Mouse (Mus musculus): Measurements from ENCODE around the gene Fgf2.

Gene Fgf2

DNA sequence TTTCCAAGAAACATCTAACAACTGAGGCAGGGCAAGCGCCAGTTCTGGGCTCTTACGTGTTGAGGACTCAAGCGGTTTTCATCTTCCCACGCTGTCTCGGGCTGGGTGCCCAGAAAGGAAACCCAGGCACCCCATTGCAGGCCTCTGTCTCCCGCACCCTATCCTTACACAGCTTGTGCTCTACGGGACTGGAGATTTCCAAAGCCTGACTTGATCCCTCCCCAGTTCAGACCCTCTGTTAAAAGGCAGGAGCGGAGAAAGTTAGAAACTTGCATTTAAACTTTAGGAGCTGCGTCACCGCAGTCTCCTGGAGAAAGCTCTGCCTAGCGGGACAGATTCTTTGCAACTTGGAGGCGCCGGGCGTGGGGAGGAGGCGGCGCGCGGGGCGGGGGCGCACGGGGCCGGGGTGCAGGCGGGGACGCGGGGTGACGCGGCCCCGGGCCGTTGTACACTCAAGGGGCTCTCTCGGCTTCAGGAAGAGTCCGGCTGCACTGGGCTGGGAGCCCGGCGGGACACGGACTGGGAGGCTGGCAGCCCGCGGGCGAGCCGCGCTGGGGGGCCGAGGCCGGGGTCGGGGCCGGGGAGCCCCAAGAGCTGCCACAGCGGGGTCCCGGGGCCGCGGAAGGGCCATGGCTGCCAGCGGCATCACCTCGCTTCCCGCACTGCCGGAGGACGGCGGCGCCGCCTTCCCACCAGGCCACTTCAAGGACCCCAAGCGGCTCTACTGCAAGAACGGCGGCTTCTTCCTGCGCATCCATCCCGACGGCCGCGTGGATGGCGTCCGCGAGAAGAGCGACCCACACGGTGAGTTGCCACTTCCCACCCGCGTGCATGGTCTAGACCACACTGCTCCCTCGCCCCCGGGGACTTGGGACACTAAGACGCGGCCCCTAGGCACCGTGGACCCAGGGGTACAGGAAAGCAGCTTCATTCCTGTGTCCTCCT lies at the start of gene Fgf2:
Fgf2 (plus strand) TSS at position 126 of the 945 bp plus-strand sequence.
- no peak for DNase-seq (ENCODE audit: low read depth in 2 of 2, low spot score in 2 of 2)

DNA sequence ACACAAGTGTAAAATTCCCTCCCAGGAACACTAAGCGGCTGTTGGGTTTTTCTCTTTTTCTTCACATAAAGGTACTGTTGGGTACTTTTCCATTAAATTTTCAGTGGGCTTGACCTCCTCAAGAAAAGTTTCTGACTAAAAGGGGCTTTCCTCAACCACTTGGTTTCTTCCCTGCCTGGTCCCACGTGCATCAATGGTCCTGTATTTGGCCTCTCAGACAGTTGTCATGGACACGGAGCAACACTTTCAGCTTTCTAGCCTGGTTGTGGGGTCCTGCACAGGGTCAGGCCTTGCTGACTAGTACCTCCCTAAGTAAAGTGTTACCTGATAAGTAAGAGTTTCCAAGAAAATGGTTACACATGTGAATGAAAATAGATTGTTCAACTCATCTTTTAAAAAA lies 48.7 kb upstream of the Fgf2 start:
- DNase-seq (ENCODE audit: low read depth in 2 of 2, low spot score in 2 of 2), result no peak

DNA sequence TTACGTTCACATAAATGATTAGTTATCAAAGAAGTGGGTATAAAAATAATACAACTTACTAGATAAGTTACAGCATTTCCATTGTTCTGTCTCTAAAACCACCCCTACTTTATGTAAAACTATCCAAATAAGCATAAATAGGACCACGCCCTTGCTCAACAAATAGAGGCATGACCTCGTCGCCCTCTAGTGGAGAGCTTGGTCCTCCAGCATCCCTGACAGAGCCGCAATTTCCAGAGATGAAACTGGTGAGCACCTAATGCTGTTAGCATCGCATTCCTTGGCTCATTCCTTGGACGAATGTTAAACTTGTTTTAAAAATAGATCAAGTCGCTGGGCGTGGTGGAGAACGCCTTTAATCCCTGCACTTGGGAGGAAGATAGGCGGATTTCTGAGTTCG lies 45.5 kb upstream of the Fgf2 start:
- peak; percentile 32 to 55 for DNase-seq (ENCODE audit: low read depth in 2 of 2, low spot score in 2 of 2)

DNA sequence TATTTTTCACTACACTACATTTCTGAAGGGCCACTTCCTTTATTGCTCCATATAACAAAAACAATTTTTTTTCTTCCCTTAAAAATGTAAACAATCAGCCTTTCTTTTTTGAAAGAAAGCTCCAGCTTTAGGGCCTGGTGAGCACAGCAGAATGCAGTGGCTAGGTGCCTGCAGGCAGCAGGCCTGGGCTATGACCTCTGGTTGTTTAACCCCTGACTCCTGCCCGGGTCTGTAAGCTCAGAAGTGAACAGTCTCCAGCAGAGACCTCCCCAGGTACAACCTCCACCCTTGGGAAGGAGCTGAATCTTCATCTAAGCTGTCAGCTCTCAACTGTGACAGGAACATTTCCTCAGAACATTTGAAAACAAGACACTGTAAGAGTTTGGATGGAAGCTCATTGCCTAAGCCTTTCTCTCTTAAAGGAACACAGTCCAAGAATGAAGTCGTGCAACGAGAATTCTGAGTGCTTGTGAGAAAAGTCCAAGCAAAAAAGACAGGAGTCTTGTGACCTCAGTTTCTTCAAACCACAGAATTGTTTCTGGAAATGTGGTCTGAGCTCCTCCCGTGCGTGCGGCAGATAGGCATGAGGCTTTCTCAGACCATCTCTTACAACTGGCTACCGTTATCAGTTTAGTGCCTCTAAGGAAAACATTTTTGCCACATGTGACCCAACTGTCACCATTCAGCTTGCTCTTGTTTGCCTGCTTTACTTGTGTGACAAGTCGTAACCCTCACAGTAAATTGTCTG lies 44.6 kb upstream of the Fgf2 start:
- DNase-seq (ENCODE audit: low read depth in 2 of 2, low spot score in 2 of 2), result no peak

DNA sequence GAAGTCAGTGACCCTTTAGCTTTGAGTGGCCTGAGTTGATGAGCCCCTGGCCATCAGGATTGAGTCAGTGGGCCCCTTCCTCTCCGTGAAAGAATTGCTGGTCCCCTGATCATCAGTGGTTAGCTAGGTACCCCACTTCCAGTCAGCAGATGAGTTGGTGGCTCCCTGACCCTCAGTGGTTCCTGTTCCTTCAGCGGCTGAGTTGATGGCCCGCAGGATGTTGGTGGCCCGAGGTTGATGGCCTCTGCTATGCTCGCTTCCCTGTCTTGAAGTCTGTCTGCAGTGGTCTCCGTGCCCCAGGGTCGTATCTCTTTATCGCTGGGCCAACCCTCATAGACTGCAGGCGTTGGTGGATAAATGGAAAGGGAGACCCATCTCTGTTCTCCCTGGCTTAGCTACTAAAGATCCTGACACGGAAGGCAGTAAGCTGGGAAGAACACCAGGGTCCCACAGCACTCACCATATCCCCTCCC lies 36.2 kb upstream of the Fgf2 start:
- DNase-seq (ENCODE audit: low read depth in 2 of 2, low spot score in 2 of 2), result no peak

- peak; percentile 87 to 94 for DNase-seq (ENCODE audit: low read depth in 2 of 2, low spot score in 2 of 2)
Observed at GRCm38 (mm10) chr3:37312370-37312941, 35.7 kb upstream of the Fgf2 start, which contains the start of the genes Bbs12 and Cetn4. Gene Bbs12 (plus strand): TSS chr3:37312554. Gene Cetn4 (minus strand): TSS chr3:37312708.

GRCm38 (mm10) chr3:37313371-37313770 lies 34.8 kb upstream of the Fgf2 start:
- DNase-seq (ENCODE audit: low read depth in 2 of 2, low spot score in 2 of 2), result peak; percentile 23 to 24

DNA sequence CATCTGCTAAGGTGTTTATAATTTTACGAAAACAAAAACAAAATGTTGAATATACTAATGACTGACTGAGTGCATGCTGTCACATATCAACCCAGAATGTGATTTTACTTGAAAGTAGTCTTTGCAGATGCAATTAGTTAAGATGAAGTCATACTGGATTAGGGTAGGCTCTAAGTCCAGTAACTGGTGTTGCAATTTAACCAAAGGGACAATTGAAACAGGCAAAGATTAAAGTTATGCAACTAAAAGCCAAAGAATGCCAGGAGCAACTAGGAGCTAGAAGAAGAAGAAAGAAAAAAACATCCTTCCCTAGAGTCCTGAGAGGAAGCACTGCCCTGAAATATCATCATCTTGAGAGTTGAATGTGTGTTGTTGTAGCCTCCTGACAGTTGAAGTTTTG lies 31.9 kb upstream of the Fgf2 start:
- no peak for DNase-seq (ENCODE audit: low read depth in 2 of 2, low spot score in 2 of 2)

DNA sequence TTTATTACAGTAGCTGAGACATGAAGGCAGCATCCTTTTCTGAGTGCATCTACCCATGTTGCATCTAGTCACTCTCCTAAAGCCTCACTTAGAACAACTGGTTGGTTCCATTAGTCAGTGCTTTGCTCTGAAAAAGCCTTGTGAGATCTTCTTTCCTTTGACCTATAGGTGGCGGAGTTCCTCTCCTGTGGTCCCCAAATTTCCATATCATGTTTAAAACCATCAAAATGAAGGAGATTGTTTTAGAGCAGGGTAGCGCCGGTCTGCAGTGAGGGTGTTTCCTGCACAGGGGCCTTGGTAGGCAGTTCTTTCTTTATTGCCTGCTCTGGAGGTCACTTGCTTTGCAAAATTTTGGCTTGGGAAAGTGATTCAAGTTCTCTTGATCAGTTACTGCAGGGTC lies 23.8 kb upstream of the Fgf2 start:
- no peak for DNase-seq (ENCODE audit: low read depth in 2 of 2, low spot score in 2 of 2)

DNA sequence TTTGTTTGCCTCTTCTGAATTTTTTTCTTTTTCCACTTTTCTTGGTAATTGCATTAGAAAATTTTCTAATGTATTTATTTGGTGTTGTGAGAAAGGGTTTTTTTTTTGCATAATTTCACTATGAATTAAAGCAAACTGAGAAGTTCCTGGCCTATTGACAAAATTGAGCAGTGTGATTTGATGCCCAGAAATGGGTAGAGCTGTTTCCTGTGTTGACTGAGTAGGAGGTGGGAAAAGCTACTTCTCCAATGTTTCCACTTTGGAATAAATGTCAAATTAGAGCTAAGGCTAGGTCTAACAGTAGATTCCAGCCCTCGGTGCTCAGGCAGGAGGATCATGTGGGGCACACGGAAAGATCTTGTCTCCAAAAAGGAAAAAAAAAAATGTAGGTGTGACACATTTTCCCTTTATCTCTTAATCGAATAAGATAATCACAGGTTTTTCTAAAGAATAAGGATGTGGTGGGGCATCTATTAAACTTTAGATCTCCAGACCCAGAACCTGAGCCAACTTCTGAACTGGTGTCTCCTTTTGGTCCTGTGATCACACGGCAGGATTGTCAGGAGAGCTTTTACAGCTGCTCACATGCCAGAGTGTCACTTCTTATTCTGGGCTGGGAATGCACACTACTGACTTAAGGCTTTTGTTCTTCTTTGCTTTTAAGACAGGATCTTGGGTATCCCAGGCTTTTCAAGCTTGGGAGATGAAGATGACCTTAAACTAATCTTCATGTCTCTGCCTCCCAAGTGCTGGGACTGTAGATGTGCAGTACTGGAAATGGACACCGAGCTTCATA lies 22.6 kb upstream of the Fgf2 start:
- DNase-seq (ENCODE audit: low read depth in 2 of 2, low spot score in 2 of 2), result no peak

- no peak for DNase-seq (ENCODE audit: low read depth in 2 of 2, low spot score in 2 of 2)
Observed at GRCm38 (mm10) chr3:37326627-37327026, 21.5 kb upstream of the Fgf2 start.

- DNase-seq (ENCODE audit: low read depth in 2 of 2, low spot score in 2 of 2), result no peak
Observed at GRCm38 (mm10) chr3:37328489-37328888, 19.7 kb upstream of the Fgf2 start.

- no peak for DNase-seq (ENCODE audit: low read depth in 2 of 2, low spot score in 2 of 2)
Observed at GRCm38 (mm10) chr3:37329963-37330362, 18.2 kb upstream of the Fgf2 start.

DNA sequence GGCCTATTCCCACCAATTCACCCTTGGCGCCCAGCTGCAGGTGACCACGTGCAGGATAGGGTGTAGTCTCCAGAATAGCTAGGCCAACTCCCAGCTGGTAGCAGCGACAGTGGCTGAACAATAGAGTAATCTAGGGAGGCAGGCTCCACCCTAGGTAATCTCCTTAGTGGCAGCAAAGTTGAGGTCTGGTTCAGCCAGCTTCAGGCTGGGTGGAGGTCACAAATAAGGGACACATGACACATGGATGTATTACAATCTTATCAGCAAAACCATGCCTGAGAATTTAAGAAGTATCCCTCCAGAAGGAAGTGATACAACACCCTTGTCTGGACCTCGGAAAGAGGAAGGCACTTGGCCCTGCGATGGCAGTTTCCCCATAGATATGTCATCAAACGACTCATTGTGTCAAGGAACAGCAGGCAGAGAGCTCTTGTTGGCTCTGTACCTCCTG lies 16.1 kb upstream of the Fgf2 start:
- DNase-seq (ENCODE audit: low read depth in 2 of 2, low spot score in 2 of 2), result no peak

- DNase-seq (ENCODE audit: low read depth in 2 of 2, low spot score in 2 of 2), result no peak
Observed at GRCm38 (mm10) chr3:37334053-37334452, 14.1 kb upstream of the Fgf2 start.

GRCm38 (mm10) chr3:37341110-37341509 lies 7.0 kb upstream of the Fgf2 start:
- DNase-seq (ENCODE audit: low read depth in 2 of 2, low spot score in 2 of 2), result no peak

GRCm38 (mm10) chr3:37342811-37343210 lies 5.3 kb upstream of the Fgf2 start:
- no peak for DNase-seq (ENCODE audit: low read depth in 2 of 2, low spot score in 2 of 2)

DNA sequence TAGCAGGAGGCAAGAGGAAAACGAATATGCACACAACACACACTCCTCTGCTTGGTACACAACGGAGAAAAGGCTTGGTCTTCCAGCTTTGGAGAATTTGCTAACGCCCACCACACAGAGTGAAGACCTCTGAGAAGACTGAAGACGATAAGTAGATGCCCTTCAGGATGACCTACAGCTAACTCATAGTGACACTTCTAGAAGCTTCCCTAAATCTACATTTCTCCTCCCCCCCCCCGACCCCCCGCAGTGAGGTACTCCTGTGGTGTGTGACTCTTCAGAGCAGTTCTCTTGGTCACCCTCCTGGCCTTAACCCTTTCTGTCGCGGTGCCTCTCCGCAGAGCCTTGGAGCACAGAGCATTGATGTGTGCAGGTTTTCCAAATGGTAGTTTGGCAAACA lies 475 bp upstream of the Fgf2 start:
- DNase-seq (ENCODE audit: low read depth in 2 of 2, low spot score in 2 of 2), result no peak

DNA sequence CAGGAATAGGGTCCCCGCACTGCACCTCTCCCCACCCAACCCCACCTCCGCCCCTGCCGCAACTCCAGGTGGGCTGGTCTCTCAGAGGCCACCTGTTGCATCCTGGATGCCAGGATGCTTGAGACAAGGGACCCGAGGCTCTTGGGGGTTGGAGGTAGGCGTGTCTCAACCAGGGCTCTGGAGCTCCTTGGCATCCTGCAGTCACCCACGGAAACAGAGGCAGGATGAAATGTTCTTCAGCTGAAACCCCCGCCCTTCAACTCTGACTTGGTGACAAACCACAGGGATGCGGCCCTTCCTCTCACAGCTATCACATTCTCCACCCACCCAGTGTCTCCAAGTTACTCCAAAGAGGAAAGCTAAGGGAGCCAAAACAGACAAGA lies 1.0 kb downstream of the Fgf2 start:
- no peak for DNase-seq (ENCODE audit: low read depth in 2 of 2, low spot score in 2 of 2)

GRCm38 (mm10) chr3:37350386-37350785 lies 2.2 kb downstream of the Fgf2 start:
- no peak for DNase-seq (ENCODE audit: low read depth in 2 of 2, low spot score in 2 of 2)
